Mouse (Mus musculus) left cerebral cortex, adult 9 months (tissue): ENCODE measurements around the gene Plcg2.

Source experiments
- DNase-seq, 2 experiments: peaks; one replicate each; pipeline ENCODE4 v3.0.0; 2022; ENCODE audit warnings: low spot score in 2 of 2

Gene Plcg2

DNA sequence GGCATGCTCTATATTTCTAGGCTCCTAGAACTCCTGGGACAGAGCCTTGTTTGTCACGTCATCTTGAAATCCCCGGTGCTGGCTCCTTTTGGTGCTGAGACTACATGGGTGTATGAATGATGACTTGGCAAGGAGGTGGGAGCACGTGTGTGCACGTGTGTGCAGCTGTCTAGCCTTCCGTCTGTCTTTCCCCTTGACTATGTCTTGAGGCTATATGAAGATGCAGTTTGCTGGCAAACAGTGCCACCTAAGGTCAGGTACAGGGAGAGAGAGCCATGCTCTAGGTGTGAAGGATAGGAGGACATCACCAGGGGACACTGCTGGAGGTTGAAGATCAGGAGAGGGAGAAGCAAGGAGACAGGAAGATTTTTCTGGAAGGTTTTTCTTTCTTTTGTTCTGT, 49.9 kb downstream of the Plcg2 start:
- DNase-seq, result no peak

DNA sequence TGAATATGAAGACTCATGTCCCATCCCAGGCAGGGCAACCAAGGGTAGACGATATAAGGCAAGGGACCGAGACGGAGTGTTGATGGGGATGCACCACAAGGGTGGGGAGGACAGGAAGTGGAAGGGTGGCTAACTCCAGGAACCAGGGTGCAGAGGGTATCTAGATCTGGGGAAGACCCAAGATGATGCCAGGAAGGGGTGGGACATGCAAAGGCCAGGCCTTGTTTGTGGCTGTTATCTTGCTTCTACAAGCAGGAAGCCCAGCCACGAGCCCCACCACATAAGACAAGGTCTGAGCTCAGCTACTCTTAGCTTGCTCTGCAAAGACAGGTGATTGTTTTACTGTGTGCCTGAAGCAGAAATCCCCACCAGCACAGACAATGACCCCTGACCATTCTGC, 50.4 kb downstream of the Plcg2 start:
- DNase-seq, result no peak

DNA sequence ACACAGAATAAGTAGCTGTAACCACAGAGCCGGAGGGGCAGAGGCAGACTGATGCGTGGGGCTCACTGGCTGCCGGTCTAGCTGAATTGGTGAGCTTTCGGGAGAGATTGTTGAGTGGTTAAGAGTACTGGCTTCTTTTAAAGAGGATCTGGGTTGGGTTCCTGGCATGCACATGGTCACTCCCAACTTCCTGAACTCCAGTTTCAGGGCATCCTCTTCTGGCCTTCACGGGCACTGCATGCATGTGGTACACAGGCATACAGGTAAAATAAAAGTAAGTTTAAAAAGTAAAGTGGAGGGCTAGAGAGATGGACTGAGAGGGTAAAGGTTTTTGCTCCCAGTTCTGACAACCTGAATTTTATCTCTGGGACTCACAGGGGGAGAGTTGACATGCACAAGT, 52.4 kb downstream of the Plcg2 start:
- DNase-seq, result no peak

DNA sequence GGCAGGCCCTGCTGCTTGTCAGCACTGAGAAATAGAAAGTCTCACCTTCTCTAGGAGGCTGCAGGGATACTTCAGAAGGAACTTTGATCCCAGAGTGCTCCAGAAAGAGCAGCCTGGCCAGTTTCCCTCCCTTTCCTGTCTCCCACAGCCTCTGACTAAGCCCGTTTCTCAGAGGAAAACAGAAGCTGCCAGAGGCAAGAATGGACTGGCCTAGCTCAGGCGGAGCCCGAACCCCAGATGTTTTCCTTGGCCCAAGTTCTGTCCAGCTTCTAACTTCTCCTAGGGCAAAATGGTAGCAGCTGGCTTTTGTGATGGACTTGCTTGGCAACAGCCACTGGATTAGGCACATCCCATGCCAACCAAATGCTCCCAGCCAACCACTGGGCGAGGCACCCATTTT, 62.9 kb downstream of the Plcg2 start:
- no peak for DNase-seq

DNA sequence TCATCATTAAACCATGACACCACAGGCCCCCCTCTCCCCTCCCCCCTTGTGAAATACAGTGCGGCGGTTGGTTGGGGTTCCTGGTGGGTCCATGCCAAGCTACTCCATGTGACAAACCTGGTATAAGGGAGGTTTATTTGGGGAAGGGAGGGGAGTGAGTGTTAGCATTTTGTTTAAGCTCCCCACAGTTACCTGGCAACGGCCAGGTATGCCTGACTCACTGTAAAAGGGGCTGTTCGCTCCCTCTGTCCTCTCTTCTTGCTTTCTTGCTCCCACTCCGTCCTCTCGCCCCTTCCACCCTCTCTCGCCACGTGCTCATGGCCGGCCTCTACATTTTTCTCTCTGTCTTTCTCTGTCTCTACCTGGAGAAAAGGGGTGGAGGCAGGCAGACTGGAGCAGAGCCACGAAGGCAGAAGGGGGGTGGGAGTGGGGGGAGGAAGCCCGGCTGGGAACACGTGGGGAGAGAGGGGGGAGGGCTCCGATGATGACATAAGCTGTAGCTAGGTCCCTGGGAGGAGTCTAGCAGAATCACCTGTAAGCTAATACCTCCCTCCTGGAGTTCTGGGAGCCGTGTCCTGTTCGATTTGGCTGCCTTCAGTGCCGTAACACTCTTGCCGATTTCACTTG, 63.8 kb downstream of the Plcg2 start:
- no peak for DNase-seq

DNA sequence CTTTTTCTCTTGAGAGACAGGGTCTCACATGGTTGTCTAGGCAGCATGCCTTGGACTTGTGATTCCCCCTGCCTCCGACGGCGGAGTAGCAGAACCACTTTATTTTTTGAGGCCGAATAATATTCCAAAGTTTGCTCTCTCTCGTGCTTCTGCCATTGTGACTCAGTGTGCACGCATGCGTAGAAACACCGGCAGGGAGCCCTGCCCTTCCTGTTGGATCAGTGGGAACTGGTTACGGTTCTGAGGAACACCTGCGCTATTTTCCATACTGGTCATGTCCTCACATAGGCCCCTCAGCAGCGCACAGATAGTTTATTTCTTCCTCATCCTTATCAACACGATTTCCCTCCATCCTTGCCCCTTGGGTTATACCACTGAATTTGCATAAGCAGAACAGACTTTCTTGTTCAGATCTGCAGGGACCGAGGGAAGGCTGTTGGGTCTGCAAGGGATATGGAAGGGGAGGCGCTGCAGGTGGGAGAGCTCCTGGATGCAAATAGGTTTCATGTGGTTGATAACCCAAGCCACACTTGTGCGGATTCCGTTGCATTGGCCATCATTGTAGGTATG, 64.4 kb downstream of the Plcg2 start:
- no peak for DNase-seq

DNA sequence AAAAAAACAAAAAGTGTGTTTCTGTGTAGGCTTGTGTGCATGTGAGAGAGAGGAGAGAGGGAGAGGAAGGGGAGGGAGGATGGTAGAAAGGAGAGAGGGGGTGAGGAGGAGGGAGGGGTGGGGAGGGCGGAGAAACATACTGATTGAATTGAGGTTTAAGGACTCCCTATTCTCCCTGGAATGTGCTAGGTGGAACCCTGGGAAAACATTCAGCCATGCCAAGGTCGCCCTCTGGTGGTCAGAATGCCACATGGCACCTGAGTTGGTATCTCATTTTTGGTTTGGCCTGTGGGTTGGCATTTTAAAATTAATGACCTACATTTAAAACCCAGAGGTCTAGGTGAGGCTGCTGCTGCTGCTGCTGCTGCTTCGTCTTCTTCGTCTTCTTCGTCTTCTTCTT, 71.3 kb downstream of the Plcg2 start:
- DNase-seq, result peak in 1 of 2 experiments; percentile 76

DNA sequence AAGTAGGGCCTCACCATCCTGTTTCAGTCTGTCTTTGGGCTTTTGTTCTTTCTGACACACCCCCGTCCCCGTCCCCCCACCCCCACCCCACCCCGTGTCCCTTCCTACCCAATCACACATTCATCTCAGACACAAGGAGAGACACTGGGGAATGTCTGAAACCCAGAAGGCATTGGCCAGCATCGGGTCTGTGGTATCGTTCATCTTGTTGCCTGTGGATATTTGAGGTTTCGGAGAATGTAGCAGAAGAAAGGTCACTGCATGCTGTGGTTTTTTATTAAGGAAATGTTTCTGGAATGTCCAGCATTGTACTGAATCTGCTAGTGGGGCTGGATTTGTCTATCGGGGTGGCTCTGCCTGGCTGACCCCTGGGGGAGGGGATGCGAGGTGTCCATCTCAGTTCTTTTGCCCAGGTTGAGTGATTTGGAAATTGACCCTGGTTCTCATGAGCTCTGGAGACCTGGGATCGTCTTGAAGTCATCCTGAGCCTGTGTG, 78.2 kb downstream of the Plcg2 start:
- no peak for DNase-seq

DNA sequence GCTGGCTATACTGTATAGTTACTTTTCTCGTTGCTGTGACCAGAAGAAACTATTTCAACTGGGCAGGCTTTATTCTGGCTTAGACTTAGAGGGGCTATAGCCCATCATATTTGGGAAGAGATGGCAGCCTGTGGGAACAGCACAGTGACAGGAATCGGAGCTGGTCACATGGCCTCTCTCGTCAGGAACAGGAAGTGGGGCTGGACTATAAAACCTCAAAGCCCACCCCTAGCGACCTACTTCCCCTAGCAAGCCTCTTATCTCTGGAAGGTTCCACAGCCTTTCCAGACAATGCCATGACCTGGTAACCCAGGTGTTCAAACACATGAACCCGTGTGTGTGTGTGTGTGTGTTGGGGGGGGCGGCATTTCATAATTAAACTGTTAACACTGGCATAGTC, 79.0 kb downstream of the Plcg2 start:
- no peak for DNase-seq

DNA sequence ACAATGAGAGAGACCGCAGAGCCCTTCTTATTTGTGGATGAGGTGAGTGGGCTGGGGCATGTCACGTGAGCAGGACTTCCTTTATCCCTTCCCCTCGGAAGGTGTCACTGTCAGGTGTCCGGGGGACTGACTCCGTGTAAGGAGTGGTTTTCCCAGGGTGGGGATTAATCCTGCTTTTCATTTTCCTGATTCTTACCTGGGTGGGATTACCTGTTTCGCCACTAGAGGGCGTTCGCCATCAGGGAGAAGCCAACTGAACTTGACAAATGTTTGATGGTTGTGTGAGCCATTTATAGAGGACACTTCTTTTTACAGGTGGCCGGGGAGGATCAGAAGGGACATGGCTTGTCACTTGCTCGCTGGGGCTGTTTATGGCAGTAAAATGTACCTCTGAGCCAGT, 79.8 kb downstream of the Plcg2 start:
- DNase-seq, result no peak

DNA sequence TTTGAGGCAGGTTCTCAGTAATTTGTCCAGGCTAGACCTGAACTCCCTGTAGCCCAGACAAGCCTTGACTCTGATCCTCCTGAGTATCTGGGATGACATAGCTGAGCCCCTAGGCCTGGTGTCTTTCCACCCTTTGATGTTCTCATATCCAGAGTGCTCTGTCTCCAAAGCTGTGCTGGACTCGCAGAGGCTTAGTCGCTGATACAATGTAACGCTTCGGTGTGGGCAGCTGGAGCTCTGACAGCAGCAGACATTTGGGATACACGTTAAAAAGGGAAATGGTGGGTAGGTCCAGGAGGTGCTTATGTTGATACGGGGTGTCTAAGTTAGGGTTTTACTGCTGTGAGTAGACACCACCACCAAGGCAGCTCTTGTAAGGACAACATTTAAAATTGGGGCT, 80.8 kb downstream of the Plcg2 start:
- no peak for DNase-seq

DNA sequence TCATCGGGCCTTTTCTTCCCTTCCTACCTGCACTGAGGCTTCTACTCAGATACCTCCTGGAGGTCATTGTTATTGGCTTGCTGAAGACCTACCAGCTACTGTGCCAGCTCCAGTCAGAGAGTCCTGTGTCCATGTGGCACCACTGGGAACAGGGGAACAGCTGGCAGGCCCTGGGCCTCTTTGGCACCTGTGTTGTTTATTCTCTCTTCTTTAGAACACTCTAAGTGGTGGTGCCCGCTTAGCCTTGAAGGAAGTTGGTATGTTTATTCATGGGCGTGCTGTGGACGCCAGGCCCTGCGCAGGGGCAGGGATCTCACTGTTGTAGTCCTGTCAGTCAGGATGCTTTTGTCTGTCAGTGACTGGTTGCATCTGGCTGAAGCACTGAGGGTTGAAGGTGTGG, 95.8 kb downstream of the Plcg2 start:
- no peak for DNase-seq

DNA sequence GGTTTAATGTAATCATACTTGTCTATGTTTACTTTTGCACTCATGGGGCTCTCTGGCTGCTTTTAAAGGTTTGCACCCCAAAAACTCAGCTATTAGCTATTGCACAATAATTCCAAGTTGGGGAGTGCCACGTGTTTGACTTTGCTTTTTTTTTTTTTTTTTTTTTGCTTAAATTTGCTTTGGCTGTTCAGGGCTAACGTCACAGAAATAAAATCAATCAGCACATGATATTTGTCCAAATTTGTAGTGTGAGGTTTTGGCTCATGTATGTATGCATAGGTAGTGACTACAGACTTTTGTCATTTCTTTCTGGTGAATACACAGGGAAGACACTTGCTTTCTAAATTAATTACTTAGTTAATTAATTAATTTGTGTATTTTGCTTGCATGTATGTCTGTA, 96.9 kb downstream of the Plcg2 start:
- no peak for DNase-seq

DNA sequence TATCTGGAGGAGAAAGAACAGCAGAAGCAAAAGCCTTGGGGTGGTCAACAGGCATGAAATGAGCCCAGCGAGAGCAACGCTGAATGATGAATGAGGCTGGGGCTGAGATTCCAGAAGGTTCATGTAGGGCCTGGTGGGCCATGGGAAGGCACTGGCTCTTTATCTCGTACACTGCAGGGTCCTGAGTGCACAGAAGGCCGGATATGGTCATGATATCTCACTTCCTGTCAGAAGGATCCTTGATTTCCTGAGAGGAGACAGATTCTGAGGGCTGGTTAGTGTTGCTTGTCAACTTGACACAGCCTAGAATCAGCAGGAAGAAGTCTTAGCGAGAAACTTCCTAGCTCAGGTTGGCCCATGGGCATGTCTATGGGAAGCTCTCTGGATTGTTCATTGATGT, 98.7 kb downstream of the Plcg2 start:
- DNase-seq, result no peak

DNA sequence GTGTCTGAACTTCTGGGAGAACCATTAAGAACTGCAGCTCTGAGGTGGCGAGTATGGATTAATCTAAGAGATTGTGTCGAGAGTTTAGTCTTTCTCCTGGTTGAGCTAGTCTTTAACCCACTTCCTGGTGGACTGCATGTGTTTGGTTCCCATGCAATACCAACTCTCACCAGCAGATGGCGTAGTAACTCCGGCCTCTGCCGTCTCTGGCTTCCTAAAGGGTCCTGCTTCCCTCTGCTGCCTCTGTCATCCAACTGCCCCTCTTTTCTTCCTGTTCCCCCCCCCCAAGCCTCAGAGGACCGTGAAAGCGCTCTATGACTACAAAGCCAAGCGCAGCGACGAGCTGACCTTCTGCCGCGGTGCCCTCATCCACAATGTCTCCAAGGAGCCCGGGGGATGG, 102.7 kb downstream of the Plcg2 start:
- DNase-seq, result no peak

DNA sequence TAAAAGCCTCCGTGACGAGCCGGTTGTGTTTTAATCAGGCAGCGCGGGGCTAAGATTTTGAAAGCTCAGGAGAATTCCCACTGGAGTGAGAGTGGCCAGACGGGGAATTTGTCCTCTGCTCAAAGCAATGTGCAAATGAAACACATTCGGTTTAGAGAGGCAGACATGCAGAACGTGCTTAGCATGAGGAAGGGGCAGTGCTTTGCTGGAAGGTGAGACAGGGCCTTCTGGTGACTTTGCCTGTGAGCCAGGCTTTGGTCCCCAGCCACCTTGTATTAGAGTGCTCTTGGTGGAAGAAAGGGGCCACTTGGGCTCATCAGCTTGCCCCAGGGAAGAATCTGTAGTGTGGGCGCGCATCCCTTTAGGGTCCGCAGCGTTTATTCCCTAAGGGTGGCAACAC, 106.0 kb downstream of the Plcg2 start:
- no peak for DNase-seq

DNA sequence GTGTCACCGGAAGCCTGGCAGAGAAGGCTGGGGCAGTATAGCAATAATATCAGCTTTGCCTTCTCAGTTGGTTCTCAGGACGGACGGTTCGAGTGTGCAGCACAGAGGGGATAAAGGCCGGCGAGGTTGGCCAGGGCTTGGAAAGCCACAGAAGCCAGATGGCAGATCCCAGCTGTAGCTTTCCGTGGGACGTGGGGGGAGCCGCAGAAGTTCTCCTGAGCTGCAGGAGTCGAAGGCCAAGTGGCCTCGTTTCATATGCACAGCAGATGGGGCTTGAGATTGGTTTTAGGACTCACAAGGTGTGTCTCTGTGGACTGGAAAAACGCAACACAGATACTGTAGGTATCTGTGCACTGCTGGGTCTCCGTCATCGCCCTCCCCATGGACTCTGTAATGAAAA, 106.6 kb downstream of the Plcg2 start:
- no peak for DNase-seq

DNA sequence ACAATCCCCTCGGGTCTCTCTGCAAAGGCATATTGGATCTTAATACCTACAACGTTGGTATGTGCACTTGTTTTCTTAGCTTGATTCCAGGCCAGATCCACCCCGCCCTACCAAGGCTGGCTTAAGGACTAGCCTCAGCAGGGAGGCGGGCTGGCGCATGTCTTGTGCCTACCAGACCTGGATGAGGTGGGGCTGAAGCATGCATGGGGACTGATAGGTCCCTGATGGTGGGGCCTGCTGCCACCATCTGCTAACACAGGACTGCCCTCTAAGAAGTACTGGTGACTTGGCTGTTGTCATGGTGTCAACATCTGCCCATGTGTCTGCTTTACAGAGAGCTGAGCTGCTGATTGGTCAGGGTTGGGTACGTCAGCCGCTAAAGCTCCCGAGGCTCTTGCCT, 107.1 kb downstream of the Plcg2 start:
- DNase-seq, result no peak

DNA sequence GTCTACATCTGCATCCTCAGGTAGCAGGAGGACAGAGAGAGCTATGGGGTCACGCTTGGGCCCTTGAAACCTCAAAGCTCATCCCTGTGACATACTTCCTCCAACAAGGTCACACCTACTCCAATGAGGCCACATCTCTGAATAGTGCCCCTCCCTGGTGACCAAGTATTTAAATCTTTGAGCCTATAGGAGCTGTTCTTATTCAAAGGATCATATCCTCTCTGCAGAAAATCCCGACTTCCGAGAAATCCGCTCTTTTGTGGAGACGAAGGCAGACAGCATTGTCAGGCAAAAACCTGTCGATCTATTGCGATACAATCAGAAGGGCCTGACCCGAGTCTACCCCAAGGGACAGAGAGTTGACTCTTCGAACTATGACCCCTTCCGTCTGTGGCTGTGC, 112.4 kb downstream of the Plcg2 start:
- no peak for DNase-seq

DNA sequence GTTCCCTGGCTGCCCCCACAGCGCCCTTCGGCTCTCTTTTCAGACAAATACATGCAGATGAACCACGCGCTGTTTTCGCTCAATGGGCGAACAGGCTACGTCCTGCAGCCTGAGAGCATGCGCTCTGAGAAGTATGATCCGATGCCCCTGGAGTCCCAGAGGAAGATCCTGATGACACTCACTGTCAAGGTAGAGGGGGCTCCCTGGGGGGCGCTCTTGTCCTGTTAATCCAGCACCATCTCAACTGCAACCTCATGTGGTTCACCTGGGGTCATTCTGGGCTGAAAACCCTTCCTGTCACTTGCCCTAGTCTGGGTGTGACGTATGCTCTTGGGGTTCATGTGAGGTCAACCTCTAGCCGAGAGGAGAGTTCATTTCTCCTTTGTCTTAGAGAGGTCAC, 114.8 kb downstream of the Plcg2 start:
- DNase-seq, result no peak

DNA sequence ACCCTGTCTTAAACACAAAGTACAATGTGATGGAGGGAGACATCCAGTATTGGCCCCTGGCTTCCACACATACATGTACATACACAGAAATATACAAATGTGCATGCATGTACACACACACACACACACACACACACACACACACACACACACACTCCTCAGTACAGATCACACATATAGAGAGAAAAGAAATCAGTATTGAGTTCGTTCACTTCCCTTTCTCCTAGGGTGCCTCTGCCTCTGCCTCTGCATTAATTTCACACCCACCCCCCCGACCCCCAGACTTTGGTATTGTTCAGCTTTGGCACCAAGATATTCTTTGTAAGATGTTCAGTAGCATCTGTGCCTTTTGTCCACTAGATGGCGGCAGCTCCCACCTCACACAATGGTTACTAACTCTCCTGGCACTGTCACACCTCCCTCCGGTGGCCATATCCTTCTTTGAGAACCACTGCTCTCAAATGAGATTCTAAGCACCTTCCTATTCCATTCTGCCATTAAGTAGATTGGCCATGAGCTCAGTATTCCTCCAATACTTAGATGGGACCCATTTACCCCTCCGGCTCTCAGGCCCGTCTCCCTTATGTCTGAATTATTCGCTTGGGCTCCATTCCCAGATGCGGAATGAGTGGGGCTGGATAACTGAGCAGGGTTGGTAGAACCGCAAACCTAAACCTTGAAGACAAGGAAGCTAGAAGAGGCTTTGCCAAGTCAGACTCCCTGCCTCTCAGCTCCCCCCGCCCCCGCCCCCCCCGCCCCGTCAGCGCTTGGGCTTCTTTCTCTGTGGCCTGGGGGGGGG, 128.1 kb downstream of the Plcg2 start:
- DNase-seq, result peak in 1 of 2 experiments; percentile 63

DNA sequence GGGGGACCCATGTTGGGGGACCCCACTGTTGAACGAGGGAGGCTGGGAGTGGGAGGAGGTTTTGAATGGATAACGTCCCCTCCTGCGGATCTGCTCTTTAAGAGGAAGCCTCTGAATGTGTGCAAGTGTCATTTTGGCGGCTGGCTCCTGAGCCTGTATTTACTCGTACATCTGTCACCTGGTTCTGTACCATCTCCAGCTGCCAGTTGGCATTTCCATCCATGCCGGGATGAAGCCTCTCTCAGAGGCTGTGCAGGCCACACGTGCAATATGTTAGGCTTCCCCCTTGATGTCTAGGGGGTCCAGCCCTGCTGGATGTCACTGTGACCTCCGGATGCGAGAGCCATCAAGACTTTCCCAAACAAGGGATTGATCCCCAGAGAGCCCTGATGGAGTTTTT, 129.0 kb downstream of the Plcg2 start:
- DNase-seq, result no peak

DNA sequence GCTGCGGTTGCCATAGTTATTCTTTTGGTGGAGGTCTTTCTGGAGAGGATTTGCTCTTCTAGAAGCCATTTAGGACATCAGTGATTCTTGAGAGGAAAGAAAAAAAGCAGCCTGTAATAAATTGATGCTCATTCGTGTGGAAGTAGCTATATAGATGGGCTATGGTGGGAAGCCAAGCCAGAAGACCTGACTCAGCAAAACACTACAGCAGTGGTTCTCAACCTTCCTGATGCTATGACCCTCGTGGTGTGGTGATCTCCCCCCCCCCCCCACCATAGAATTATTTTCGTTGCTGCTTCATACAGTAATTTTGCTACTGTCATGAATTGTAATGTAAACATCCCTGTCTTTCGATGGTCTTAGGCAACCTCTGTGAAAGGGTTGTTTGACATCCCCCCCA, 134.4 kb downstream of the Plcg2 start:
- DNase-seq, result no peak
